Mouse (Mus musculus): ENCODE results near the gene Ch25h. TPM values are rescaled to one million over a fixed set of nuclear protein-coding genes. Genes with fewer than 3 reads are reported as not detected.
A peak's percentile ranks its signal among the peaks of the same experiment; 100 is the strongest.

Gene Ch25h
- total RNA-seq (2012; rRNA removed) = not detected in 2 replicates
- not detected in 2 replicates for total RNA-seq (2014; rRNA removed)
- not detected in 2 replicates for polyA plus RNA-seq (2012; ENCODE audit: insufficient read length, low read depth)

DNA sequence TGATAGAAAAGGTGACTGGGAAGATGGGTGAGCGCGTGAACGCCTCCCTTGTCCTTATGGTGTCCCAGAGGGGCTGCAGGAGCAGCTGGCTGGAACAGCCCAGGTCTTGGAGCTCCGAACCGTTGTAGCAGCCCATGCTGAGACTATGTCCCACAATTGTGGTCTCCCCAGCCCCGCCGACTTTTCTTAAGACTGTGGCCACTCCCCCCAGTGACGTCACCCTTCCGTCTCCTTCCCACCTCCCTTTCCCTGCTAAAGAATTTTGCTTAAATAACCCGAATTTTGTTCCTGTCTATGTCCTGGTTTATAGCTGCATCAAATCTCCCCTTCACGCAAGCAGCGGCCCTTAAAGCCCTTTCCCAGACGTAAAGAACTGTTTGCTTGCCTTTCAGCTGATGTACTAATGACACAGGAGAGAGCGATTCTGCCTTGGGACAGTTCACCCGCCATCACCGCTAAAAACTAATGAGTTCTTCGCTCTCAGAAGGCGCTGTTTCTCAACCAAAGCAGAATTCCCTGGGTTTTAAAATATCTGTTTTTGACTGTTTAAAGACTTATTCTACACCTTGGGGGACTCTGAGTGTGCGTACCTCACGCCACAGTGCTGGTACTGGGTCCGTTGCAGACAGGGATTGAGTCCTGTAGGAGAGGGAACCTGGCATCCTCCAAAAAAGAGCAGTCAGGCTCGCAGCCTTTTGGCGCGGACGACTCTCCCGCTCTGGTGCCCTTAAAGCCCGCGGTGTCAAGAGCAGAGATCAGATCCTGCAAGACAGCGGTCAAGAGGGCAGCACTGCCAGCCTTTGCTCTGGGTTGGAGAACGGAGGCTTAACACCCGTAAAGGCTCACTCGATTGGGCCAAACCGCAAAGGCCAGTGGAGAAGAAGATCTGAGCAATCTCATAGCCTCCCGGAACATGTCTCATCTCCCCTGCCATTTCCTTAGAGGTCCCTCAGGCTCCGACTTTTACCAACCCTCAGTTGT lies at the start of gene Ch25h:
TSS of gene Ch25h (minus strand) at position 174 of the 981 bp plus-strand sequence.
- Histone ChIP-seq H3K79me2 (replicated peaks; ENCODE audit: control insufficient read depth, extremely low read depth, insufficient read depth, poor library complexity, severe bottlenecking) (no peaks in the 10 kb centered on the region), H3K27ac (ENCODE audit: insufficient read depth, low read depth) (no peak within 1 kb of the TSS), H3K4me2 (ENCODE audit: insufficient read depth, low read depth, poor library complexity, severe bottlenecking) (peak within 1 kb of the TSS; percentile 78), H3K27me3 (replicated peaks) (no peaks in the 10 kb centered on the region), H3K4me1 (ENCODE audit: control insufficient read depth in 1 of 2, insufficient read depth in 2 of 2) (peaks cover 8 to 11% of the 10 kb centered on the region in 2 experiments), H3K9ac (ENCODE audit: insufficient read depth, low read depth) (no peak within 1 kb of the TSS), H3K4me3 (replicated peaks in 1 of 3; ENCODE audit: low read depth in 2 of 3, low read length in 2 of 3, poor library complexity in 1 of 3) (peak within 1 kb of the TSS; percentile 15 to 45 (median 17)), H3K9me3 (replicated peaks; ENCODE audit: low read length) (no peaks in the 10 kb centered on the region), H3K36me3 (replicated peaks in 1 of 2; ENCODE audit: control insufficient read depth in 1 of 2, insufficient read depth in 1 of 2, low read length in 1 of 2) (no peaks in the 10 kb centered on the region)
- in situ Hi-C loops (cut with MboI; ENCODE audit: low pct_ligation_motif_present, low pct_unique_long_range_greater_than_20kb, low sequenced_read_pairs) (loop anchor here (10.0 kb wide), 2 partner anchors 140 to 230 kb away; no protein-coding TSS in a partner anchor), dilution Hi-C loops (cut with MboI; ENCODE audit: extremely low pct_ligation_motif_present, extremely low pct_unique_long_range_greater_than_20kb, low sequenced_read_pairs) (no loop called here)
- TF ChIP-seq MAX (IDR thresholded peaks at IDR 0.05; ENCODE audit: low read length) = no peak
- no peak for TF ChIP-seq CTCF (conservative IDR thresholded peaks at IDR 0.05 in 1 of 2, IDR thresholded peaks at IDR 0.05 in 1 of 2; ENCODE audit: low read depth in 2 of 2, low read length in 2 of 2)
- no peak for TF ChIP-seq MYC (IDR thresholded peaks at IDR 0.05; ENCODE audit: low read depth, low read length)
- TF ChIP-seq POLR2A (IDR thresholded peaks at IDR 0.05; ENCODE audit: low read depth, low read length) = no peak
- TF ChIP-seq ZKSCAN1 (IDR thresholded peaks at IDR 0.05; ENCODE audit: borderline replicate concordance, low read depth, low read length) = no peak
- no peak for DNase-seq (ENCODE audit: extremely low read depth)

DNA sequence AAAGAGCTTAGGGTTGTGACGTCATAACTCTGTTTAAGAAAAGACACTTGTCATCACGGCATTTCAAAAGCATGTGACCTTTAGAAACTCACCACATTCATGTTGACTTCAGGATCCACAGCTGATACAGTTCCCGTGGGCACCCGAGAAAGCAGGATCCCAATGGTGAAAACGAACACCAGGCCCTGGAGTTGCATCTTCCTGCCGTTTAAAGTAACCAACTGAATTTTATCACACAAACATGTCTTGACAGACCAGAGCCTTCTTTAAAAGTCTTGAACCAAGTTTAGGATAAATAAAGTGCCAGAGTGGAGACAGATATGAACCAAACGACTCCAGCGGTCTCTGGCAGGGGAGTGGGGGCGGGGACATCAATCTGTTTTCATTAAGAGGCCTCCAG lies 49.7 kb upstream of the Ch25h start:
- Histone ChIP-seq H3K79me2 (replicated peaks; ENCODE audit: control insufficient read depth, extremely low read depth, insufficient read depth, poor library complexity, severe bottlenecking) (no peaks in the 10 kb centered on the region), H3K36me3 (replicated peaks in 1 of 2; ENCODE audit: control insufficient read depth in 1 of 2, insufficient read depth in 1 of 2, low read length in 1 of 2) (peaks cover 2 to 25% of the 10 kb centered on the region in 2 experiments), H3K9me3 (replicated peaks; ENCODE audit: low read length) (no peaks in the 10 kb centered on the region), H3K27ac (ENCODE audit: insufficient read depth, low read depth) (no peak overlapping the region), H3K4me2 (ENCODE audit: insufficient read depth, low read depth, poor library complexity, severe bottlenecking) (no peak overlapping the region), H3K4me3 (replicated peaks in 1 of 3; ENCODE audit: low read depth in 2 of 3, low read length in 2 of 3, poor library complexity in 1 of 3) (no peak overlapping the region), H3K27me3 (replicated peaks) (no peaks in the 10 kb centered on the region), H3K4me1 (ENCODE audit: control insufficient read depth in 1 of 2, insufficient read depth in 2 of 2) (peaks cover 8 to 52% of the 10 kb centered on the region in 2 experiments), H3K9ac (ENCODE audit: insufficient read depth, low read depth) (no peak overlapping the region)
- DNase-seq (ENCODE audit: extremely low read depth) = no peak
- in situ Hi-C loops (cut with MboI; ENCODE audit: low pct_ligation_motif_present, low pct_unique_long_range_greater_than_20kb, low sequenced_read_pairs) = no loop called here
- dilution Hi-C loops (cut with MboI; ENCODE audit: extremely low pct_ligation_motif_present, extremely low pct_unique_long_range_greater_than_20kb, low sequenced_read_pairs) = no loop called here
- TF ChIP-seq MEF2A (IDR thresholded peaks at IDR 0.05; ENCODE audit: borderline replicate concordance, low read depth, low read length) (no peak), USF2 (conservative IDR thresholded peaks at IDR 0.05; ENCODE audit: low read depth, low read length) (no peak), RAD21 (IDR thresholded peaks at IDR 0.05; ENCODE audit: low read depth, low read length) (no peak), USF1 (IDR thresholded peaks at IDR 0.05; ENCODE audit: low read depth, low read length) (no peak), MAFK (IDR thresholded peaks at IDR 0.05; ENCODE audit: insufficient replicate concordance, low read length) (no peak), SIN3A (IDR thresholded peaks at IDR 0.05; ENCODE audit: low read length) (no peak)

Data from CH12.LX (cell line).